Mouse (Mus musculus): ENCODE data around the gene Ly6g6f. TPM values are rescaled to one million over a fixed set of nuclear protein-coding genes. Genes with fewer than 3 reads are reported as not detected.

The Ly6g6f gene
- polyA plus RNA-seq (2016; fragmentation: Nextera tagmentation; extraction: Ambion mirVana), result 10.2 and 10.5 TPM in 2 replicates

DNA sequence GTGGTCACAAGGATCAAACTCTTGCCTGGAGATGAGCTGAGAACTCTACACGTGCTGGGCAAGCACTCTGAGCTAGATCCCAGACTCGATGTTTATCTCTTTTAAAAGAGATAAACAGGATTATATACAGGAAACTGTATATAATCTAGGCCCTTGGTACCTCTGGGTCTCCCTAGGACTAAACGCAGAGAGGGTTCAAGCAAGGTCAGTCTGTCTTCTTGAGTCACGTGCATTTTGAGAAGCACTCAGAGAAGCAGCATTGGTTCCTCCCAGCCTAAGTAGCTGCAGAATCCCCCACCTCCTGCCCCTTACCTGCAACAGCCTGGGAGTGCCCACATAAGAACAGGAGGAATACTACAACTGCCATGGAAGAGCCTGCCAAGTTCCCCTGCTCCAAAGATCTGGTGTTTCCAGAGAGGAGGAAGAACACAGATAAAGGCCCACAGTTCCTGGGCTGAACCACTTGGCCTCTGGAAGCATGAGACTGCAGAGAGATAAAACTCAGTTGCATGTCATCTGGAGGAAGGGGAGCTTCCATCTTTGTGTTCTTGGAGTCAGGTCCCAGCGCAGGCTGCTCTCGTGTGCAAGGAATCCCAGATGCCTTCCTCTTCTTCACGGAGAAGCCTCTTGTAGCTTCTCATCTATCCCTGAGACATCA lies at the start of gene Ly6g6f:
Gene Ly6g6f, minus strand, starts transcription at position 403 of the 658 bp plus-strand sequence.
- Histone ChIP-seq H3K36me3 (no peaks in the 10 kb centered on the region), H3K9me3 (replicated peaks) (no peaks in the 10 kb centered on the region), H3K4me2 (no peak within 1 kb of the TSS), H3K9ac (0 out of 2 replicates have a peak within 1 kb of the TSS, but pooled peaks have one; percentile 13), H3K27ac (peak within 1 kb of the TSS; percentile 33; the same call in 1 of the 2 replicates), H3K27me3 (replicated peaks) (0 out of 2 replicates have a peak, but pooled peaks cover 4% of the 10 kb centered on the region), H3K4me3 (no peak within 1 kb of the TSS), H3K4me1 (peaks cover 34% of the 10 kb centered on the region)
- WGBS (ENCODE audit: insufficient replicate concordance), result 38% methylated on average over 7 of the region's 7 CpGs
- no peak for ATAC-seq

DNA sequence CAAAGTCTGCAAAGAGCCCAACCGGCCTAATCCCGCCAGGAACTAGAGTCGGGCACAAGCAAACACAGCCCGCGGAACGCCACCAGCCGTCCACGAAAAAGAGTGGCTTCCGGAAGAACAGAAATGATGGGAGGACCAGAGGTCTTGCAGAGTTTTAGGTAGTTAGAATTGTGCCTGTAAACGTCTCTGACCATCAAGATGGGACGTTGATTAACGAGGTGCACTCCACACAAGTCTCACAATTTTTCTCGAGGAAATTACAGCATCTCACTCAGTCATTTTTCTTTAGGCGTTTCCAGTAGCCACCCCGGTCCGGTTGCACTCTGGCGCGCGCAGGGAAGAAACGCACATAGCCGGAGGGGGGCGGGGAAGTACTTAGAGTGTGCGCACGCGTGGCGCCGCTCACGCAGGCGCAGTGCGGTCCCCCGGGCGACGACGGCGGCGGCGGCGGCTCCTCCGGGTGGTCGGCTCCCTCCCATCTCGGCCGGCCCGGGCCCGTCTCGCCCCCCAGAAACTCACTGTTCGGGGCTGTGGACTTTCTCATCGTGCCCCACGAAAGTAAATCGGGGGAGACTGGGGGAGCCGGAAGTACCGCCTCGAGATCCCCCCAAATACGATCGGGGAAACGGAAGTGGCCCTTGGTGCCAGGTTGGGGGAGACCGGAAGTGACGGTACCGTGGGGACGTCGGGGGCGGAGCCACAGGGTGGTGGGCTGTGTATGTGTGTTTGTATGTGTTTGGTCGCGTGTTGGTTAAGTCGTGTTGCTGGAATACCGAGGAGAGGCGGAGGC lies 49.6 kb upstream of the Ly6g6f start, which contains the start of gene Bag6:
Gene Bag6, plus strand, starts transcription at position 378 of the 790 bp plus-strand sequence.
- no peaks in the 10 kb centered on the region for H3K9me3 ChIP-seq (replicated peaks)
- under 1% methylated on average over 63 of the region's 66 CpGs for WGBS (ENCODE audit: insufficient replicate concordance)
- H3K27me3 ChIP-seq (replicated peaks), result no peaks in the 10 kb centered on the region
- H3K4me3 ChIP-seq, result peak within 1 kb of the TSS; percentile 86
- H3K4me1 ChIP-seq, result peaks cover 30% of the 10 kb centered on the region
- peak within 1 kb of the TSS; percentile 77 for H3K4me2 ChIP-seq
- peaks cover 36% of the 10 kb centered on the region for H3K36me3 ChIP-seq
- peak within 1 kb of the TSS; percentile 90 for H3K27ac ChIP-seq
- ATAC-seq, result peak; percentile 90
- H3K9ac ChIP-seq, result peak within 1 kb of the TSS; percentile 81

DNA sequence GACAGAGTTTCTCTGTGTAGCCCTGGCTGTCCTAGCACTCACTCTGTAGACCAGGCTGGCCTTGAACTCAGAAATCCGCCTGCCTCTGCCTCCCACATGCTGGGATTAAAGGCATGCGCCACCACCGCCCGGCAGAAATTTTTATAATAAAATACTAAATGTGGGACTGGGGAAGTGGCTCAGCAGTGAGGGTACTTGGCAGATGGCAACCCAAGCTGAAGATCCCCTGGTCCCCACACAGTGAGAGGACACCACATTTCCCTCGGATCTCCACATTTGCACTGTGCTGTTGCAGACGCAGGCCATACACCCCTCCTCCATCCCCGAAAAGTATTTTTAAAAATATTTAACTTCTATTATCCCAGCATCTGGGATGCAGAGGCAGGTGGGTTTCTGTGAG lies 48.1 kb upstream of the Ly6g6f start:
- no peaks in the 10 kb centered on the region for H3K9me3 ChIP-seq (replicated peaks)
- ATAC-seq, result no peak
- no peaks in the 10 kb centered on the region for H3K27me3 ChIP-seq (replicated peaks)
- H3K27ac ChIP-seq, result no peak overlapping the region
- no peak overlapping the region for H3K4me3 ChIP-seq
- WGBS (ENCODE audit: insufficient replicate concordance), result 92% methylated on average over 7 of the region's 7 CpGs
- peak overlapping the region; percentile 77; the same call in 1 of the 2 replicates for H3K4me2 ChIP-seq
- no peak overlapping the region for H3K9ac ChIP-seq
- peaks cover 35% of the 10 kb centered on the region for H3K36me3 ChIP-seq
- peaks cover 37% of the 10 kb centered on the region for H3K4me1 ChIP-seq

DNA sequence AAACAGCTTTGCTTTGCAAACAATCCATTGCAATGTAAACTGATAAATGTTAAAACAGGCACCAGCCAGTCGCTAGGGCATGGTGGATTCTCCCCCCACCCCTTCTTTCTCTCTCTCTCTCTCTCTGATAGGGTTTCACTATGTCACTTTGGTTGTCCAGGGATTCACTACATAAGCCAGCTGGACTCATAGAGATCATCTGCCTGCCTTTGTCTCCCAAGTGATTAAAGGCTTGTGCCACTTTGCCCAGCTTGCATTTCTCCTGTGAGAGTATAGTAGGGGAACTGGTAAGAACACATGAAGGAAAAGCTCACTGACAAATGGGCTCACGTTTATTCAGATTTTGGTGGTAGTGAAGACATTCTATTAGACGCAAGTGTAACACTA lies 46.8 kb upstream of the Ly6g6f start:
- peak overlapping the region; percentile 74 for H3K27ac ChIP-seq

DNA sequence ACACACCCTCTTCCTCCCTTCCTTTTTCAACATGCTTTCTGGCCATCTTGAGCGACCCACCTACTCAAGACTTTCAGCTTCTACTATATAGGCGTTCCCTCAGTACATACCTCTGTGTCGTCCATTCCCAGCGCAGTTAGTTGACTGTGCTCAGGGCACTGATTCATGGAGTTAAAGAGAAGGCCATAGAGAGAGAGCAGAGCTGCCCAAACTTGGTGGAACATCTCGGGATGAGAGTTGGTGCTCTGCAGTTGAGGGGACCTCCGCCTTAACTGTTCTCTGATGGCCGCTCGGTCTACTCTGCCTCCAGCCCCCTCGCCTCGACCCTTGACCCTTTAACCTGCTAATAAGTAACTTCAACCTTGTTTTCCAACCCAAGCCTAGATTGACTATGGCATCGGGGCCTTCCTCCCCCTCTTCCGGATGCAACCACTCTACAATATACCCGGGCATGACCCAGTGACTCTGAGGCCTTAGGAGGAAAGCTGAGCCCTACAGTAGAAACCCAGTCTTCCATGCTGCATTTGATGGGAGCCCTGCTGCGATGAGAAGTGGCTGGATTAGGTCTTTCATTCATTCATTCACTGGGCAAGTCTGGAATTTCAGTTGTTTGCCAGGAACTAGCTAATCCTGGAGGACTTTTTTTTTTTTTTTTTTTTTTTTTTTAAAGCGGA lies 46.2 kb upstream of the Ly6g6f start, which contains the start of gene Apom:
Gene Apom, minus strand, starts transcription at position 551 of the 674 bp plus-strand sequence.
- H3K4me1 ChIP-seq, result peaks cover 43% of the 10 kb centered on the region
- peak within 1 kb of the TSS; percentile 47 for H3K4me2 ChIP-seq
- H3K27ac ChIP-seq, result peak within 1 kb of the TSS; percentile 74
- WGBS (ENCODE audit: insufficient replicate concordance), result 74% methylated on average over 15 of the region's 15 CpGs
- peaks cover 34% of the 10 kb centered on the region for H3K36me3 ChIP-seq
- no peaks in the 10 kb centered on the region for H3K9me3 ChIP-seq (replicated peaks)
- H3K9ac ChIP-seq, result peak within 1 kb of the TSS; percentile 9; the same call in 1 of the 2 replicates
- no peaks in the 10 kb centered on the region for H3K27me3 ChIP-seq (replicated peaks)
- no peak for ATAC-seq
- peak within 1 kb of the TSS; percentile 41 for H3K4me3 ChIP-seq

More for the DNA sequence above, 46.8 kb upstream of the Ly6g6f start:
- WGBS (ENCODE audit: insufficient replicate concordance), result 65% methylated on average over 3 of the region's 3 CpGs
- H3K9ac ChIP-seq, result no peak overlapping the region
- no peak for ATAC-seq
- no peaks in the 10 kb centered on the region for H3K27me3 ChIP-seq (replicated peaks)
- peaks cover 33% of the 10 kb centered on the region for H3K36me3 ChIP-seq
- peaks cover 43% of the 10 kb centered on the region for H3K4me1 ChIP-seq
- no peak overlapping the region for H3K4me2 ChIP-seq
- no peaks in the 10 kb centered on the region for H3K9me3 ChIP-seq (replicated peaks)
- no peak overlapping the region for H3K4me3 ChIP-seq

DNA sequence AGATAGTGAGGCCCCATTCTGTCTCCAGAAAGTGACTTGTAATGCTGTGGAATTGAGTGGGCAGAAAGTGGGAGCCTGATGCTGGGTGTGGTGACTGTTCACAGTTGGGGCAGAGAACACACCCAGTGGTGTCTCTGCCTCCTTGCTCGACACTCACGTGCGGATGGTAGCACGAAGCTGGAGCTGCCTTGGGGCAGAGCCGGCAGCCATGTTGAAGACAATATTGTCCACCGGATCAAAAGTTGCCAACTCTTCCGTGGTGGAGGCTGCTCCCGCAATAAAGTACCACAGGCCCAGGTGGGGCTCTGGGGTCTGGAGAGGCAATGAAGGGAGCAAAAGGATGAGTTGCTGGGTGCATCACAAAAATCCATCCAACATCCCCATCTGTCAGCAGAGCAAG lies 45.6 kb upstream of the Ly6g6f start:
- Histone ChIP-seq H3K36me3 (peaks cover 34% of the 10 kb centered on the region), H3K4me3 (peak overlapping the region; percentile 41), H3K4me2 (peak overlapping the region; percentile 47), H3K27me3 (replicated peaks) (no peaks in the 10 kb centered on the region), H3K4me1 (peaks cover 39% of the 10 kb centered on the region), H3K9me3 (replicated peaks) (no peaks in the 10 kb centered on the region), H3K9ac (peak overlapping the region; percentile 9; the same call in 1 of the 2 replicates), H3K27ac (peak overlapping the region; percentile 39)
- ATAC-seq, result no peak
- WGBS (ENCODE audit: insufficient replicate concordance), result 71% methylated on average over 8 of the region's 8 CpGs

DNA sequence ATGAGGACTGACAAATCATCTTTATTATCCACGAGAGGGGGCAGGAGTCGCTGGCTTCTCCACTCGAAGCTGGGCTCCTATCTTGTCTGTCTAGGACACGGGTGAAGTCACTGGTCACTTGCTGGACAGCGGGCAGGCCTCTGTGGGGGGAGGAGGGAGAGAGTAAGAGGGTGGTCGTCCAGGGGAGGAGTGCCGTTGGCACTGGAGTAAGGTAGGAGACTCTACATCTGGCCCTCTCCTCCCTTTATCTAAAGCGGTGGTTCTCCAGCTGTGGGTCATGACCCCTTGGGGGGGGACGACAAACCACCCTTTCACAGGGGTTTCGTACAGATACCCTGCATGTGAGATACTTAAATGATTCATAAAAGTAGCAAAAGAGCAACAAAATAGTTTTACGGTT lies 43.6 kb upstream of the Ly6g6f start:
- H3K4me2 ChIP-seq, result no peak overlapping the region

DNA sequence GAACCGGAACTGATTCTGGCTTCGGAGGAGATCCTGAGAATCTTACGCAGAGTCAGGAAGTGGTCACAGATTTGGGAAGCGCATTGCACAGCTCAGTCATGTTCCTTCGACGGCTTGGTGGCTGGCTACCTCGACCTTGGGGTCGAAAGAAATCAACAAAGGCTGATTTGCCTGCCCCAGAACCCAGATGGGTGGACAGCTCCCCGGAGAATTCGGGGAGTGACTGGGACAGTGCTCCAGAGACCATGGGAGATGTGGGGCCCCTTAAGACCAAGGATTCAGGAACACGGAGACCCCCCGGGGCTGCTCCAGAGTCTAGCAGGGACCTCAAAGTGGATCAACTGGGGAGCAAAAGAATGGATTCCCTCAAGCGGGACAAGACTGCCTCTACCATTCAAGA lies 41.6 kb upstream of the Ly6g6f start:
- peak overlapping the region; percentile 81 for H3K9ac ChIP-seq
- WGBS (ENCODE audit: insufficient replicate concordance), result 47% methylated on average over 13 of the region's 13 CpGs
- H3K4me1 ChIP-seq, result peaks cover 58% of the 10 kb centered on the region
- peak overlapping the region; percentile 69 for H3K4me3 ChIP-seq
- H3K27me3 ChIP-seq (replicated peaks), result no peaks in the 10 kb centered on the region
- no peak for ATAC-seq
- H3K27ac ChIP-seq, result peak overlapping the region; percentile 89
- H3K9me3 ChIP-seq (replicated peaks), result no peaks in the 10 kb centered on the region
- H3K4me2 ChIP-seq, result peak overlapping the region; percentile 80
- peaks cover 59% of the 10 kb centered on the region for H3K36me3 ChIP-seq

More for the DNA sequence above, 43.6 kb upstream of the Ly6g6f start:
- Histone ChIP-seq H3K9me3 (replicated peaks) (no peaks in the 10 kb centered on the region), H3K36me3 (peaks cover 45% of the 10 kb centered on the region), H3K27me3 (replicated peaks) (no peaks in the 10 kb centered on the region), H3K9ac (no peak overlapping the region), H3K4me3 (no peak overlapping the region), H3K27ac (no peak overlapping the region), H3K4me1 (peaks cover 46% of the 10 kb centered on the region)
- ATAC-seq, result no peak
- 59% methylated on average over 11 of the region's 11 CpGs for WGBS (ENCODE audit: insufficient replicate concordance)

DNA sequence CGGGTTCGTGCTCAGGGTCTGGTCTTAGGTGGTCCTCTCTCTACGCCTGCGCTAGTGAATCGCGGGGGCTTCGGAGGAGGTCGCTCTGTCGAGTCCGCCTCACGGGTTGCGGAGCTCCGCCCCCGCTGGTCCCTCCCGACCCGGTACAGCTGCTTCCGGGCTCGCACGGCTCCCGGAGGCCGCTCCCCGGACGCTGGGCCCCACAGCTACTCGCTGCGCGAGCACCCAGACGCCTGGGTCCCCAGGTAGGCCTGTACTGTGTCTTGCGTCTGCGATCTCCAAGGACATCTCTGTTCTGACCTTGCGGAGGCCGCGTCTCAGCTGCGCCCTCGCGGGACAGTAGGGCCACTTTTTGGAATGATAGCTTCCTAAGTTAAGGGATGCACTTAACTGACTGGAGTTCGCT lies 40.8 kb upstream of the Ly6g6f start, which contains the start of gene D17H6S53E:
Gene D17H6S53E, plus strand, starts transcription at position 168 of the 406 bp plus-strand sequence.
- H3K36me3 ChIP-seq, result peaks cover 59% of the 10 kb centered on the region
- no peaks in the 10 kb centered on the region for H3K9me3 ChIP-seq (replicated peaks)
- H3K9ac ChIP-seq, result peak within 1 kb of the TSS; percentile 81
- WGBS (ENCODE audit: insufficient replicate concordance), result under 1% methylated on average over 36 of the region's 36 CpGs
- peak within 1 kb of the TSS; percentile 80 for H3K4me2 ChIP-seq
- H3K4me1 ChIP-seq, result peaks cover 59% of the 10 kb centered on the region
- H3K27me3 ChIP-seq (replicated peaks), result no peaks in the 10 kb centered on the region
- H3K4me3 ChIP-seq, result peak within 1 kb of the TSS; percentile 69
- H3K27ac ChIP-seq, result peak within 1 kb of the TSS; percentile 89
- peak; percentile 79 for ATAC-seq

DNA sequence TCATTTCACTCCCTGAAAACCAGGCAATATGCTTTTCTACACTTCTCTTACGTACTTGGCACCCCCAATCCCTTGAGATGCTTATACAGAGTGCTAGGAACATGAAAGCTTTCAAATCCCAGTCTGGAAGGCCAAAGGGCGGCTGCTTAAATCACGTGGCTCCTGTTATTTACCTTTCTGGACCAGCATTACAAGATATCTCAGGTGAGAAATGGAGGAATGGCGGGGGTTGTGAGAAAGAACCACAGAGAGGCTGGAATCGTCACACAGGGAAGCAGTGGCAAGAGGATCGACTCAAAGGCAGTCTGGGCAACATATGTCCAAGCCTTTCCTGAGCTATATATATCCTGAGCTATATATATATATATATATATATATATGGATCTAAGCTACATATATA lies 40.2 kb upstream of the Ly6g6f start:
- peak overlapping the region; percentile 69 for H3K4me3 ChIP-seq
- peaks cover 53% of the 10 kb centered on the region for H3K36me3 ChIP-seq
- H3K9me3 ChIP-seq (replicated peaks), result no peaks in the 10 kb centered on the region
- no peak for ATAC-seq
- H3K27ac ChIP-seq, result peak overlapping the region; percentile 89
- peaks cover 55% of the 10 kb centered on the region for H3K4me1 ChIP-seq
- WGBS (ENCODE audit: insufficient replicate concordance), result 37% methylated on average over 6 of the region's 6 CpGs
- peak overlapping the region; percentile 80 for H3K4me2 ChIP-seq
- no peaks in the 10 kb centered on the region for H3K27me3 ChIP-seq (replicated peaks)
- H3K9ac ChIP-seq, result peak overlapping the region; percentile 81

DNA sequence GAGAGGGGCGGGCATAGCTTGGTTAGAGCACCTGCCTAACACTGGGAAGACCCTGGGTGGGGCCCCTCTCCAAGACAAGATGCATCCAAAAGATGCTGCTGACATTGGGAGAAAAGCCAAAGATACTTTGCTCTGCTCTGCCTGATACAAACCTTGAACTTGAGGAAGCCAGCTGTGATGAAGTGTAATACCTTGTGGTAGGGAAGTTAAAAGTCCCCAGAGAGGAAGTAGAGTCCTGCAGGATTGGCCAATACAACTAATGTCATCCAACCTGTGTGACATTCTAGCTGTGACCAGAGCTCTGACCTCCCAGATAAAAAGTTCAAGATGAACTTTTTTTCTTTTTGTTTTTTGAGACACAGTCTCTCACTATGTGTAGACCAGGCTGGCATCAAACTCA lies 39.7 kb upstream of the Ly6g6f start:
- no peak for ATAC-seq
- Histone ChIP-seq H3K27ac (peak overlapping the region; percentile 89), H3K27me3 (replicated peaks) (no peaks in the 10 kb centered on the region), H3K4me3 (peak overlapping the region; percentile 69; the same call in 1 of the 2 replicates), H3K9ac (no peak overlapping the region), H3K36me3 (peaks cover 50% of the 10 kb centered on the region), H3K4me2 (peak overlapping the region; percentile 80), H3K4me1 (peaks cover 58% of the 10 kb centered on the region), H3K9me3 (replicated peaks) (no peaks in the 10 kb centered on the region)
- 76% methylated on average over 1 of the region's 1 CpGs for WGBS (ENCODE audit: insufficient replicate concordance)

Data from liver, embryonic 12.5 days (tissue).